Mouse (Mus musculus) lung, postnatal 0 days (tissue): ENCODE data around the gene Rpl9-ps1.

Experiments used
- CTCF ChIP-seq: IDR thresholded peaks from 2 replicates; pipeline ENCODE4 v1.5.1; 2016; ENCODE audit warnings: antibody characterized with exemption, mild to moderate bottlenecking
- EP300 ChIP-seq: IDR thresholded peaks from 2 replicates; pipeline ENCODE4 v1.6.1; 2016; ENCODE audit warnings: antibody characterized with exemption, mild to moderate bottlenecking, control low read depth

- TF ChIP-seq CTCF = no peak
- no peak for TF ChIP-seq EP300
Observed at GRCm38 (mm10) chr11:83606396-83606795, 39.0 kb downstream of the Rpl9-ps1 start.
